Mouse (Mus musculus): Measurements from ENCODE around the gene Gm9945. TPM values are rescaled to one million over a fixed set of nuclear protein-coding genes. Genes with fewer than 3 reads are reported as not detected.
A peak's percentile ranks its signal among the peaks of the same experiment; 100 is the strongest.

The Gm9945 gene
- polyA plus RNA-seq, 1 experiment from 2014 or later: not detected

GRCm38 (mm10) chr11:53508591-53508990, 28.6 kb downstream of the Gm9945 start:
- H3K4me3 ChIP-seq (ENCODE audit: low read depth, low read length): no peak overlapping the region
- H3K4me2 ChIP-seq (replicated peaks; ENCODE audit: low read depth): no peak overlapping the region
- no peaks in the 10 kb centered on the region for H3K9me3 ChIP-seq (ENCODE audit: control insufficient read depth)
- ATAC-seq: no peak
- no peak overlapping the region for H3K9ac ChIP-seq (ENCODE audit: low read depth, low read length)
- no peak overlapping the region for H3K27ac ChIP-seq (ENCODE audit: low read depth, low read length)
- H3K27me3 ChIP-seq (replicated peaks; ENCODE audit: control insufficient read depth, insufficient read depth, low read length): no peaks in the 10 kb centered on the region
- no peaks in the 10 kb centered on the region for H3K4me1 ChIP-seq (replicated peaks; ENCODE audit: control insufficient read depth, insufficient read depth, low read length)
- H3K36me3 ChIP-seq (ENCODE audit: control insufficient read depth, insufficient read depth): no peaks in the 10 kb centered on the region
- TF ChIP-seq CTCF (IDR thresholded peaks at IDR 0.05; ENCODE audit: low read depth): no peak
- WGBS: 50% methylated on average over 3 of the region's 3 CpGs

GRCm38 (mm10) chr11:53510351-53510750, 30.4 kb downstream of the Gm9945 start:
- TF ChIP-seq CTCF (IDR thresholded peaks at IDR 0.05; ENCODE audit: low read depth): peak; percentile 10; the same call in 1 of the 2 replicates
- no peak overlapping the region for H3K27ac ChIP-seq (ENCODE audit: low read depth, low read length)
- 68% methylated on average over 5 of the region's 5 CpGs for WGBS

GRCm38 (mm10) chr11:53516775-53517627, 37.0 kb downstream of the Gm9945 start:
- TF ChIP-seq CTCF (IDR thresholded peaks at IDR 0.05; ENCODE audit: low read depth): no peak
- no peaks in the 10 kb centered on the region for H3K36me3 ChIP-seq (ENCODE audit: control insufficient read depth, insufficient read depth)
- no peak for ATAC-seq
- H3K4me1 ChIP-seq (replicated peaks; ENCODE audit: control insufficient read depth, insufficient read depth, low read length): peaks cover 9% of the 10 kb centered on the region
- WGBS: 47% methylated on average over 8 of the region's 8 CpGs
- H3K9ac ChIP-seq (ENCODE audit: low read depth, low read length): no peak overlapping the region
- H3K4me3 ChIP-seq (ENCODE audit: low read depth, low read length): no peak overlapping the region
- H3K4me2 ChIP-seq (replicated peaks; ENCODE audit: low read depth): no peak overlapping the region
- H3K27ac ChIP-seq (ENCODE audit: low read depth, low read length): no peak overlapping the region
- H3K27me3 ChIP-seq (replicated peaks; ENCODE audit: control insufficient read depth, insufficient read depth, low read length): no peaks in the 10 kb centered on the region
- no peaks in the 10 kb centered on the region for H3K9me3 ChIP-seq (ENCODE audit: control insufficient read depth)

More at GRCm38 (mm10) chr11:53510351-53510750, 30.4 kb downstream of the Gm9945 start:
- no peaks in the 10 kb centered on the region for H3K36me3 ChIP-seq (ENCODE audit: control insufficient read depth, insufficient read depth)
- H3K9ac ChIP-seq (ENCODE audit: low read depth, low read length): no peak overlapping the region
- H3K27me3 ChIP-seq (replicated peaks; ENCODE audit: control insufficient read depth, insufficient read depth, low read length): no peaks in the 10 kb centered on the region
- no peak overlapping the region for H3K4me2 ChIP-seq (replicated peaks; ENCODE audit: low read depth)
- no peaks in the 10 kb centered on the region for H3K9me3 ChIP-seq (ENCODE audit: control insufficient read depth)
- ATAC-seq: no peak
- no peak overlapping the region for H3K4me3 ChIP-seq (ENCODE audit: low read depth, low read length)
- no peaks in the 10 kb centered on the region for H3K4me1 ChIP-seq (replicated peaks; ENCODE audit: control insufficient read depth, insufficient read depth, low read length)

- peaks cover 9% of the 10 kb centered on the region for H3K4me1 ChIP-seq (replicated peaks; ENCODE audit: control insufficient read depth, insufficient read depth, low read length)
- no peak for ATAC-seq
- TF ChIP-seq CTCF (IDR thresholded peaks at IDR 0.05; ENCODE audit: low read depth): no peak
- H3K9me3 ChIP-seq (ENCODE audit: control insufficient read depth): no peaks in the 10 kb centered on the region
- no peak overlapping the region for H3K4me2 ChIP-seq (replicated peaks; ENCODE audit: low read depth)
- no peaks in the 10 kb centered on the region for H3K27me3 ChIP-seq (replicated peaks; ENCODE audit: control insufficient read depth, insufficient read depth, low read length)
- H3K9ac ChIP-seq (ENCODE audit: low read depth, low read length): no peak overlapping the region
- no peak overlapping the region for H3K4me3 ChIP-seq (ENCODE audit: low read depth, low read length)
- H3K36me3 ChIP-seq (ENCODE audit: control insufficient read depth, insufficient read depth): no peaks in the 10 kb centered on the region
- 52% methylated on average over 5 of the region's 5 CpGs for WGBS
- H3K27ac ChIP-seq (ENCODE audit: low read depth, low read length): no peak overlapping the region
Measured at GRCm38 (mm10) chr11:53518759-53519158, 38.8 kb downstream of the Gm9945 start.

GRCm38 (mm10) chr11:53519207-53520121, 39.5 kb downstream of the Gm9945 start, which contains the start of gene Sept8:
TSS of gene Sept8 (plus strand) at chr11:53519257.
- ATAC-seq: peak; percentile 69; the same call in 1 of the 2 replicates
- Histone ChIP-seq H3K4me3 (ENCODE audit: low read depth, low read length) (peak within 1 kb of the TSS; percentile 64), H3K4me1 (replicated peaks; ENCODE audit: control insufficient read depth, insufficient read depth, low read length) (peaks cover 9% of the 10 kb centered on the region), H3K4me2 (replicated peaks; ENCODE audit: low read depth) (peak within 1 kb of the TSS; percentile 89), H3K9me3 (ENCODE audit: control insufficient read depth) (no peaks in the 10 kb centered on the region), H3K36me3 (ENCODE audit: control insufficient read depth, insufficient read depth) (no peaks in the 10 kb centered on the region), H3K9ac (ENCODE audit: low read depth, low read length) (peak within 1 kb of the TSS; percentile 71), H3K27ac (ENCODE audit: low read depth, low read length) (peak within 1 kb of the TSS; percentile 64), H3K27me3 (replicated peaks; ENCODE audit: control insufficient read depth, insufficient read depth, low read length) (no peaks in the 10 kb centered on the region)
- no peak for TF ChIP-seq CTCF (IDR thresholded peaks at IDR 0.05; ENCODE audit: low read depth)
- WGBS: 5% methylated on average over 76 of the region's 79 CpGs

Data from intestine, postnatal 0 days (tissue).